16 mouse cellular contexts compared by ENCODE assay signal in the genomic region with DNA sequence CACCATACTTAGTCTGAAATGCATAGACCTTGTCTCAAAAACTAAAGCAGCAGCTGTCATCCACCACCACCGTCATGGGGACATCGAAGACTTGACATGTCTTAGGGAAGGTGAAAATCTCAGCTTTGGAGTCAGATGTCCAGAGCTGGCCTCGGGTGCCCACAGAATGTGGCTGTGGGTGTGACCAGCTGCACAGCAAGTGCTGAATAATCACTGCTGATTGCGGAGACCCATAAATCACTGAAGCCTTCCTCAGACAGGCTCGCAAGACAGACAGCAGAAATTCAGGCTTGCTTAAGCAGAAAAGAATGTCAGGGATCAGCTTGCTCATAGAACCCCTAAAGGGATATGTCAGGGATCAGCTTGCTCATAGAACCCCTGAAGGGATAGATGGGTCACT.
"Had no signal": no experiment of that assay in that cellular context is flagged by ENCODE, and none has a peak within 500 bp of the region (broad histone marks: within the 10 kb centered on the region; RNA-seq: fewer than 3 reads in every experiment).

No protein-coding gene starts in this region.

- DNase-seq: kidney, adult 9 months; kidney, postnatal 14 days; kidney, postnatal 4 days; layer of hippocampus, postnatal 36 days; liver, embryonic 13.5 days; lung, adult 2 months; lung, postnatal 14 days; lung, postnatal 4 days; retina, postnatal 1 day; right cerebral cortex, postnatal 25 days; thymus, postnatal 25 days had no signal

- H3K27ac ChIP-seq: left cerebral cortex, adult 2 months; liver, embryonic 13.5 days; midbrain, embryonic 12.5 days; midbrain, embryonic 15.5 days; neural tube, embryonic 13.5 days; stomach, embryonic 15.5 days had no signal

- H3K4me2 ChIP-seq: liver, embryonic 13.5 days; midbrain, embryonic 12.5 days; midbrain, embryonic 15.5 days; neural tube, embryonic 13.5 days; stomach, embryonic 15.5 days had no signal

- H3K36me3 ChIP-seq: liver, embryonic 13.5 days; midbrain, embryonic 12.5 days; midbrain, embryonic 15.5 days; neural tube, embryonic 13.5 days; stomach, embryonic 15.5 days had no signal

- ATAC-seq: midbrain, embryonic 15.5 days had no signal

- H3K9me3 ChIP-seq: liver, embryonic 13.5 days; midbrain, embryonic 12.5 days; midbrain, embryonic 15.5 days; neural tube, embryonic 13.5 days; stomach, embryonic 15.5 days had no signal

- H3K9ac ChIP-seq: liver, embryonic 13.5 days; midbrain, embryonic 12.5 days; midbrain, embryonic 15.5 days; neural tube, embryonic 13.5 days; stomach, embryonic 15.5 days had no signal

- H3K27me3 ChIP-seq: stomach, embryonic 15.5 days had no signal

- H3K4me3 ChIP-seq: left cerebral cortex, adult 2 months; liver, embryonic 13.5 days; midbrain, embryonic 12.5 days; midbrain, embryonic 15.5 days; neural tube, embryonic 13.5 days; stomach, embryonic 15.5 days had no signal
